Mouse (Mus musculus) heart, embryonic 14.5 days (tissue): Measurements from ENCODE around the gene Ippk. TPM values are rescaled to one million over a fixed set of nuclear protein-coding genes. Genes with fewer than 3 reads are reported as not detected.
A peak's percentile ranks its signal among the peaks of the same experiment; 100 is the strongest.

Source experiments
- ATAC-seq: fragments of 200-750 bp; cut with Nextera tagmentation; 2 replicates; pipeline ENCODE4 v1.8.0; 2017; ENCODE audit warnings: low read depth, moderate TSS enrichment; ENCODE audit not compliant: insufficient number of reproducible peaks, insufficient read depth, low FRiP score
- H3K27ac ChIP-seq, 2 experiments: fragments of 200-500 bp in 1 of 2; fragments of 300-500 bp in 1 of 2; sonication (generic) in 1 of 2; replicated peaks in 1 of 2; 2 replicates each; pipeline ENCODE4 v1.5.1; 2012 to 2014; ENCODE audit warnings: low read depth in 2 of 2, low read length in 2 of 2, control low read depth in 1 of 2, mild to moderate bottlenecking in 1 of 2, mixed read lengths in 1 of 2; ENCODE audit not compliant: control insufficient read depth in 1 of 2, insufficient read depth in 1 of 2
- H3K27me3 ChIP-seq: fragments of 300-500 bp; sonication (generic); 2 replicates; pipeline ENCODE4 v1.6.1; 2014; ENCODE audit warnings: mild to moderate bottlenecking, low read length, control low read depth; ENCODE audit not compliant: control insufficient read depth, insufficient read depth
- H3K36me3 ChIP-seq: fragments of 300-500 bp; sonication (generic); 2 replicates; pipeline ENCODE4 v1.6.1; 2014; ENCODE audit warnings: mild to moderate bottlenecking, control low read depth, low read length, mixed read lengths; ENCODE audit not compliant: control insufficient read depth, insufficient read depth
- H3K4me1 ChIP-seq, 2 experiments: fragments of 200-500 bp in 1 of 2; fragments of 300-500 bp in 1 of 2; sonication (generic) in 1 of 2; 2 replicates each; pipeline ENCODE4 v1.6.1; 2012 to 2014; ENCODE audit warnings: low read length in 2 of 2, control low read depth in 1 of 2, mixed read lengths in 1 of 2; ENCODE audit not compliant: control insufficient read depth in 2 of 2, insufficient read depth in 2 of 2
- H3K4me2 ChIP-seq: fragments of 300-500 bp; sonication (generic); 2 replicates; pipeline ENCODE4 v1.6.1; 2014; ENCODE audit warnings: mild to moderate bottlenecking, low read length
- H3K4me3 ChIP-seq, 2 experiments: fragments of 200-500 bp in 1 of 2; fragments of 300-500 bp in 1 of 2; sonication (generic) in 1 of 2; 2 replicates each; pipeline ENCODE4 v1.5.1; 2012 to 2014; ENCODE audit warnings: low read length in 2 of 2, mild to moderate bottlenecking in 2 of 2, control low read depth in 1 of 2, low read depth in 1 of 2, moderate library complexity in 1 of 2; ENCODE audit not compliant: control insufficient read depth in 1 of 2, insufficient read depth in 1 of 2
- H3K9ac ChIP-seq: fragments of 300-500 bp; sonication (generic); 2 replicates; pipeline ENCODE4 v1.6.1; 2014; ENCODE audit warnings: mild to moderate bottlenecking, low read length
- H3K9me3 ChIP-seq: fragments of 300-500 bp; sonication (generic); 2 replicates; pipeline ENCODE4 v1.6.1; 2016; ENCODE audit warnings: low read length, control low read depth; ENCODE audit not compliant: control insufficient read depth
- whole genome bisulfite sequencing: fragments of 180-500 bp; shearing (Covaris S2); extraction: QIAGEN DNeasy Blood & Tissue Kit; methylation state at CpG from one replicate; pipeline ENCODE4 v1.1.7; 2014; 5-methylcytosine and 5-hydroxymethylcytosine counted together
- polyA plus RNA-seq: library from polyadenylated mRNA; unstranded; fragments of >200 nt; fragmentation: Nextera tagmentation; extraction: Ambion mirVana; gene quantifications from 2 replicates; pipeline ENCODE4 v1.2.1, GENCODE M21; 2014

Ippk gene
- polyA plus RNA-seq, 1 experiment from 2014 or later: 10.8 TPM

DNA sequence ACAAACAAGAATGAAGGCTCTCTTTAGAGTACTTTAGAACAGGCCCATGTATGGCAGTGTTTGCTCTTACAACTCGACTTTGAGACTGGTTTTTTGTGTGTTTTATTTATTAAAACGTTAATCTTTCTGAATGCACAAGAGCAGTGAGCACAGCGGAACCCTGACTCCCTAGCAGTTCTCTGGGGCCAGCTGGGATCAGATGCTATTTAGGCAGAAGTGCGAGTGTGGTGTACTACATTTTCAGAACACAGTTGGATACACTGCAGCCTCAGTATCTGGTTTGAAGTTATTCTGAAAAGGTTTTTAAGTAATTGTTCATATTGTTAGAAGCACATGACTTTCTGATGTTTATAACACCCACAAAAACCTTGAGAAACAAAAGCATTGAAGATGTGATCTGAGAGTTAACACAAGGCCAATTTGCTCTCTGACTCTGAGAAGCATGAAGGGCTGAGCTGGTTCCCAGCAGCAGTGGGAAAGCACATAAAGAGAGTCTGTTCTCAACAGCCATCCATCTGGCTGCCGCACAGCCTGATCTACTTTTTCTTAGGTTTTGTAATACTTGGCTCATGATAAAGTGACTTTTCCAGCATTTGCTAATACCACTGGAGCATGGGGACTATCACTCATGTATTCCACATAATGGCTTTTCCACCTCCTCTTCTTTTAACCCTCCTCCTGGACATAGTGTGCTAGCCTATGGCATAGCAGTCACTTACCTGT, 39.8 kb downstream of the Ippk start:
- H3K9me3 ChIP-seq: no peaks in the 10 kb centered on the region
- 83% methylated on average over 5 of the region's 5 CpGs for WGBS
- no peak for ATAC-seq
- no peak overlapping the region for H3K9ac ChIP-seq
- no peak overlapping the region for H3K4me3 ChIP-seq
- no peak overlapping the region for H3K4me2 ChIP-seq
- H3K27ac ChIP-seq: no peak overlapping the region
- no peaks in the 10 kb centered on the region for H3K27me3 ChIP-seq
- no peaks in the 10 kb centered on the region for H3K4me1 ChIP-seq
- peaks cover 89% of the 10 kb centered on the region for H3K36me3 ChIP-seq

GRCm38 (mm10) chr13:49461458-49462132, 40.5 kb downstream of the Ippk start:
- no peak overlapping the region for H3K4me3 ChIP-seq
- no peaks in the 10 kb centered on the region for H3K9me3 ChIP-seq
- no peaks in the 10 kb centered on the region for H3K27me3 ChIP-seq
- H3K4me1 ChIP-seq: no peaks in the 10 kb centered on the region
- H3K27ac ChIP-seq: no peak overlapping the region
- no peak overlapping the region for H3K9ac ChIP-seq
- peaks cover 84% of the 10 kb centered on the region for H3K36me3 ChIP-seq
- H3K4me2 ChIP-seq: no peak overlapping the region
- ATAC-seq: no peak
- WGBS: 84% methylated on average over 15 of the region's 15 CpGs

DNA sequence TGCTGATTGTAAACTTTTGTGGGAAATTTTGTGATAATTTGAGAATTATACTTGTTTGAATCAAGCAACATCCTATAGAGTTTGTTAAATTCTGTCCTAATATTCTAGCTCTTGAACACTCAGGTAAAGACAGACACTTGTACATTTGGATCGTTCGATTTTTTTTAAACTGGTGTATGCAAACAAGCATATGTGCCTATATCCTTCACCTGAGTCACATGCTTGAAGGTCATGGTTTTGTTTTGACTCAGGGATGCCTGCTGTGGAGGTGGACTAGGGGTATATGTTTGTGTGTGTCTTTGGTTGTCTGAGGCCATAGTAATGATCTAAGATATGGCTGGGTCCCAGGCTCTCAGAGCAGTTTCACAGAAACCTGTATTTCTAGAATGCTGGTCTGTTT, 41.9 kb downstream of the Ippk start:
- no peak overlapping the region for H3K27ac ChIP-seq
- H3K4me3 ChIP-seq: no peak overlapping the region
- no peaks in the 10 kb centered on the region for H3K4me1 ChIP-seq
- H3K27me3 ChIP-seq: no peaks in the 10 kb centered on the region
- H3K9me3 ChIP-seq: no peaks in the 10 kb centered on the region
- WGBS: 95% methylated on average over 2 of the region's 2 CpGs
- no peak overlapping the region for H3K9ac ChIP-seq
- H3K36me3 ChIP-seq: peaks cover 76% of the 10 kb centered on the region
- no peak overlapping the region for H3K4me2 ChIP-seq
- no peak for ATAC-seq

- no peak for ATAC-seq
- Histone ChIP-seq H3K9me3 (no peaks in the 10 kb centered on the region), H3K4me3 (no peak overlapping the region), H3K36me3 (peaks cover 49% of the 10 kb centered on the region), H3K4me2 (no peak overlapping the region), H3K27ac (0 out of 4 replicates have a peak overlapping the region, but pooled peaks of 1 of the 2 experiments have one; percentile 3), H3K27me3 (no peaks in the 10 kb centered on the region), H3K9ac (no peak overlapping the region), H3K4me1 (peaks cover 0 to 2% of the 10 kb centered on the region in 2 experiments; a peak in 2 of 4 replicates)
- 87% methylated on average over 4 of the region's 4 CpGs for WGBS
These were observed 44.8 kb downstream of the Ippk start for GRCm38 (mm10) chr13:49465875-49466274.

DNA sequence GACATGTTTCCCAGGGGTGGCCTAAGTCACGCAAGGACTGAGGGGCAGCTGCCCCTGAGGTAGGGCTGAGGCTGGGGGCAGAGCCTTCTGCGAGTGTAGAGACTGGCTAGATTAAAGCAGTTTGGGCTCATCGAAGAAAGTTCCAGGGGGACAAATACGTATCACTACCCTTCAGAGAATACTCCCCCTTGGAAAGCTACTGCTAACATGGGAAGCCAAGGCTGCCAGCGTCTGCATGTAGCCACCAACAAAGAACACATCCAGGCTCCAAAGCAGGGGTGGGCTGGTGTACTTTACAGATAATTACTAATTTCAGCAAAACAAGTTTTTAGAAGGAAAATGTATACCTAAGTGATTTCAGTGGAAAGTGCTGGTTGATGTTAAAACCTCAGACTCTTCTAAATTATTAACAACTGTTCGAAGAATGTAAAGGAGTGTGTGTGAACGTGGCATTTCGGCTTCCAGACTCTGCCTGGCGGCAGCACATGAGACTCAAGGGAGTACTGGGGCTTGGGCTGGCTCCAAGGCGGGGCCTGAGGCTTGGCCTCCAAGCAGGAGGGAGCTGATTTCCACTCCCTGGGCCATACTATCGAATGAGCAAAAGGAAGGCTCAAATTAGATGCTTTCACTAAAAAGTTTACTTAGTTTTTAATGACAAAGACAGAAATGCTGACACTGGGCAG, 45.5 kb downstream of the Ippk start:
- Histone ChIP-seq H3K4me1 (peaks cover 0 to 3% of the 10 kb centered on the region in 2 experiments; a peak in 2 of 4 replicates), H3K36me3 (peaks cover 42% of the 10 kb centered on the region), H3K9me3 (no peaks in the 10 kb centered on the region), H3K9ac (no peak overlapping the region), H3K4me2 (no peak overlapping the region), H3K4me3 (no peak overlapping the region), H3K27me3 (no peaks in the 10 kb centered on the region), H3K27ac (peak overlapping the region; percentile 10 to 31; a peak in 2 of 4 replicates)
- ATAC-seq: no peak
- 77% methylated on average over 11 of the region's 11 CpGs for WGBS

DNA sequence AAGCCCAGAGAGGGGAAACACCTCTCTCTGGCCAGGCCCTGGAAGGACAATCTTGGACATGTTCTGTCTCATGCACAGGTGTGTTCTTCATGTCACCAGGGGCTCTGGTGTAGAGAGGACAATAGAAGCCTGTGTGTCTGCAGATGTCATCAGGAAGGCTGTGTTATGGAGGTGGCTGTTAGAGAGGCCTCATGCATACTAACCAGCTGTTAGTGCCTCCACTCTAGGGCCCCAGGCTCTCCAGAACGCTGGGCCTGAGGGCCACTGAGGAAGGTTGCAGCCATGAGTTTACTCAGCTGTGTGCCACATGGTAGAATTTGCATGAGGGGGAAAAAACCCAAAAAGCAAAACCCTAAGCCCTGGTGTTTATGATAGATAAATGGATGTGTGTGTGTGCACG, 46.5 kb downstream of the Ippk start:
- H3K27ac ChIP-seq: no peak overlapping the region
- ATAC-seq: no peak
- 80% methylated on average over 2 of the region's 2 CpGs for WGBS

DNA sequence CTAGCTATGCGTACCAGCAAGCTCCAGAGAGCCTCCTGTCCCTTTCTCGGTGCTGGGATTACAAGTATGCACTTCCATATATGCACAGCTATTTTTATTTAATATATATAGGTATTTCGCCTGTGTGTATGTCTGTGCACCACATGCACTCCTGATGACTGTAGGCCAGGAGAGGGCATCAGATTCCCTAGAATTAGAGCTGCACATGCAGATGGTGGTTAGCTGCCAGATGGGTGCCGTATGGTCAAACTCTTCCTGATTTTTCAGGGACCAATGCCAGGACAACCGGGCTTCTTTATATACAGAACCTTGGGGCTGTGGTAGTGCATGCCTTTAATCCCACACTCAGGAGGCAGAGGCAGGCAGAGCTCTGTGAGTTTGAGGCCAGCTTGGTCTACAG, 48.0 kb downstream of the Ippk start:
- H3K4me2 ChIP-seq: no peak overlapping the region
- H3K27ac ChIP-seq: no peak overlapping the region
- H3K4me1 ChIP-seq: peaks cover 0 to 3% of the 10 kb centered on the region in 2 experiments; a peak in 2 of 4 replicates
- H3K4me3 ChIP-seq: no peak overlapping the region
- WGBS: 91% methylated on average over 5 of the region's 5 CpGs
- ATAC-seq: no peak
- peaks cover 18% of the 10 kb centered on the region for H3K36me3 ChIP-seq
- H3K9ac ChIP-seq: no peak overlapping the region
- no peaks in the 10 kb centered on the region for H3K9me3 ChIP-seq
- no peaks in the 10 kb centered on the region for H3K27me3 ChIP-seq

More for the DNA sequence above, 46.5 kb downstream of the Ippk start:
- H3K27me3 ChIP-seq: no peaks in the 10 kb centered on the region
- no peak overlapping the region for H3K4me2 ChIP-seq
- H3K4me1 ChIP-seq: peaks cover 0 to 3% of the 10 kb centered on the region in 2 experiments; a peak in 2 of 4 replicates
- H3K4me3 ChIP-seq: no peak overlapping the region
- no peaks in the 10 kb centered on the region for H3K9me3 ChIP-seq
- H3K36me3 ChIP-seq: peaks cover 31% of the 10 kb centered on the region
- no peak overlapping the region for H3K9ac ChIP-seq
